9 mouse cellular contexts compared by ENCODE assay signal in the genomic region with DNA sequence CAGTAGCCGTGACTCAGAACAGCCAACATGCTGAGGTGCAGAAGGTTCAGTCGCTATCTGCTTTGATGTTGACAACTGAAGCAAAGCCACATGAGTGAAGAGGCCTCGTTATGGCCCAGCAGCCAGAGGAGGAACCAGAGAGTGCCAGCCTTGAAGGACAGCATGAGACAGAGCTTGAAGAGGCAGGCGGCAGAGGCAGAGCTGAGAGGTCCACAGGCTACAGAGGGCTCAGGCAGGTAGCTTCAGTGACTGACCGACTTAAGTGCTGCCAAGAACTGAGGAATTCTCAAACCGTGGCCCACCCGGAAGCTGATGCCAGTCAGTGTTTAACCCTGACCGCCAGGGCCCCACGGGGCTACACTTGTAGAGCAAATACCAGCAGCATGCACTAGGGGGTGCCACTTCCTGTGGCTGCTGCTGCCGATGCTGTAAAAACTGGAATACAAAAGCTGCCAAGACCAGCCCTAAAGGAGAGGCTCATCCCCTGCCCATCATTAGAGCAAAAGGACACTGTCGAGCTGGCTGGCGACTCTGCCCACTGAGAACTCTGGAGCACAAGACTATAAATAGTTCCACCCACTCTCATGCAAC. TPM values are rescaled to one million over a fixed set of nuclear protein-coding genes. Genes with fewer than 3 reads are reported as not detected.
A peak's percentile ranks its signal among the peaks of the same experiment; 100 is the strongest.
DNase-seq lines count a peak whose midpoint lies in the region; ATAC-seq and TF ChIP-seq lines count a peak whose summit lies in the region.
"Had no signal": no experiment of that assay in that cellular context is flagged by ENCODE, and none has a peak within 500 bp of the region (broad histone marks: within the 10 kb centered on the region; RNA-seq: fewer than 3 reads in every experiment).

No protein-coding gene starts in this region.

- TF ChIP-seq CTCF in layer of hippocampus, adult 2 months (conservative IDR thresholded peaks at IDR 0.05): peak; percentile 96
- TF ChIP-seq CTCF in ES-Bruce4 (IDR thresholded peaks at IDR 0.05; ENCODE audit: low read depth, low read length): peak; percentile 76
- TF ChIP-seq CTCF in bone marrow, adult 2 months (IDR thresholded peaks at IDR 0.05; ENCODE audit: control insufficient read depth, insufficient read depth, low read length): peak; percentile 71
- peak; percentile 74 for TF ChIP-seq CTCF in liver, postnatal 0 days (IDR thresholded peaks at IDR 0.05; ENCODE audit: low read depth)

- peak overlapping the region; percentile 62; the same call in 1 of the 2 replicates for H3K27ac ChIP-seq in layer of hippocampus, adult 2 months
- no peak overlapping the region for H3K27ac ChIP-seq in ES-Bruce4 (ENCODE audit: insufficient read depth, low read length)
- no peak overlapping the region; the same call in 1 of the 2 replicates for H3K27ac ChIP-seq in bone marrow, adult 2 months (ENCODE audit: control insufficient read depth, insufficient read depth, low read depth, low read length, poor library complexity)
- no peak overlapping the region for H3K27ac ChIP-seq in heart, embryonic 16.5 days (ENCODE audit: low read length)
- no peak overlapping the region for H3K27ac ChIP-seq in liver, postnatal 0 days (ENCODE audit: low read depth)
- H3K27ac ChIP-seq: limb, embryonic 13.5 days had no signal

- H3K36me3 ChIP-seq in ES-Bruce4 (ENCODE audit: control insufficient read depth, insufficient read depth, low read length, poor library complexity, severe bottlenecking): no peaks in the 10 kb centered on the region
- H3K36me3 ChIP-seq in heart, embryonic 16.5 days (ENCODE audit: control insufficient read depth, insufficient read depth): no peaks in the 10 kb centered on the region
- no peaks in the 10 kb centered on the region for H3K36me3 ChIP-seq in liver, postnatal 0 days (replicated peaks; ENCODE audit: insufficient read depth, low read length)
- H3K36me3 ChIP-seq: limb, embryonic 13.5 days had no signal

- H3K4me2 ChIP-seq in heart, embryonic 16.5 days (ENCODE audit: low read depth, low read length): no peak overlapping the region
- H3K4me2 ChIP-seq in liver, postnatal 0 days (ENCODE audit: low read depth, low read length): no peak overlapping the region
- H3K4me2 ChIP-seq: limb, embryonic 13.5 days had no signal

- no peaks in the 10 kb centered on the region for H3K4me1 ChIP-seq in ES-Bruce4 (ENCODE audit: control insufficient read depth, insufficient read depth, low read length)
- H3K4me1 ChIP-seq in bone marrow, adult 2 months (ENCODE audit: control insufficient read depth, insufficient read depth, low read length): no peaks in the 10 kb centered on the region
- peaks cover 3% of the 10 kb centered on the region; the same call in 1 of the 2 replicates for H3K4me1 ChIP-seq in heart, embryonic 16.5 days (ENCODE audit: control insufficient read depth, insufficient read depth, low read length)
- no peaks in the 10 kb centered on the region for H3K4me1 ChIP-seq in liver, postnatal 0 days (ENCODE audit: insufficient read depth)

- TF ChIP-seq POLR2A in ES-Bruce4 (IDR thresholded peaks at IDR 0.05; ENCODE audit: insufficient read depth, low read length): no peak
- no peak for TF ChIP-seq POLR2A in bone marrow, adult 2 months (IDR thresholded peaks at IDR 0.05; ENCODE audit: borderline replicate concordance, control insufficient read depth, low read depth, low read length)

- DNase-seq in layer of hippocampus, adult 2 months (ENCODE audit: low spot score in 2 of 2): peak in 1 of 2 experiments; percentile 60
- no peak for DNase-seq in layer of hippocampus, postnatal 36 days
- peak; percentile 58 for DNase-seq in liver, postnatal 0 days
- peak; percentile 63 for DNase-seq in right cerebral cortex, postnatal 4 days
- DNase-seq in c-Kit-positive CD71-positive TER-119-positive erythroid progenitor cells, embryonic 14.5 days (ENCODE audit: low spot score): no peak

- 0 out of 2 replicates have a peak, but pooled peaks have one; percentile 45 for ATAC-seq in heart, embryonic 16.5 days (replicated peaks; ENCODE audit: extremely low read depth, insufficient read depth, low FRiP score)
- peak; percentile 21; the same call in 1 of the 2 replicates for ATAC-seq in liver, postnatal 0 days

- H3K9ac ChIP-seq in ES-Bruce4 (ENCODE audit: low read depth, poor library complexity, severe bottlenecking): no peak overlapping the region
- no peak overlapping the region for H3K9ac ChIP-seq in heart, embryonic 16.5 days (ENCODE audit: low read length)
- H3K9ac ChIP-seq in liver, postnatal 0 days (replicated peaks): no peak overlapping the region
- H3K9ac ChIP-seq: limb, embryonic 13.5 days had no signal

- 32% methylated on average over 12 of the region's 12 CpGs for WGBS in bone marrow, adult 2 months
- 46% methylated on average over 12 of the region's 12 CpGs for WGBS in heart, embryonic 16.5 days
- 47% methylated on average over 12 of the region's 12 CpGs for WGBS in liver, postnatal 0 days (ENCODE audit: insufficient replicate concordance)

- H3K9me3 ChIP-seq in ES-Bruce4 (replicated peaks; ENCODE audit: control insufficient read depth, insufficient read depth, low read length, poor library complexity, severe bottlenecking): no peaks in the 10 kb centered on the region
- H3K9me3 ChIP-seq in heart, embryonic 16.5 days (replicated peaks; ENCODE audit: control insufficient read depth, low read length): peaks cover 5% of the 10 kb centered on the region
- no peaks in the 10 kb centered on the region for H3K9me3 ChIP-seq in liver, postnatal 0 days (ENCODE audit: low read length)
- H3K9me3 ChIP-seq: limb, embryonic 13.5 days had no signal

- no peaks in the 10 kb centered on the region for H3K27me3 ChIP-seq in ES-Bruce4 (ENCODE audit: control insufficient read depth, insufficient read depth, low read length, poor library complexity, severe bottlenecking)
- no peaks in the 10 kb centered on the region for H3K27me3 ChIP-seq in heart, embryonic 16.5 days (ENCODE audit: control insufficient read depth, insufficient read depth, low read length)
- H3K27me3 ChIP-seq in liver, postnatal 0 days (ENCODE audit: insufficient read depth, low read length): no peaks in the 10 kb centered on the region
- H3K27me3 ChIP-seq: limb, embryonic 13.5 days had no signal

- no peak for TF ChIP-seq EP300 in ES-Bruce4 (IDR thresholded peaks at IDR 0.05; ENCODE audit: insufficient read depth, low read depth, low read length)
- TF ChIP-seq EP300 in liver, postnatal 0 days (IDR thresholded peaks at IDR 0.05; ENCODE audit: low read depth): no peak

- no peak overlapping the region for H3K4me3 ChIP-seq in layer of hippocampus, adult 2 months
- H3K4me3 ChIP-seq in ES-Bruce4 (ENCODE audit: low read depth, low read length): no peak overlapping the region
- no peak overlapping the region for H3K4me3 ChIP-seq in bone marrow, adult 2 months (replicated peaks; ENCODE audit: control insufficient read depth, low read depth, low read length)
- no peak overlapping the region for H3K4me3 ChIP-seq in heart, embryonic 16.5 days (ENCODE audit: low read length)
- H3K4me3 ChIP-seq in liver, postnatal 0 days (ENCODE audit: low read depth, low read length): no peak overlapping the region
- H3K4me3 ChIP-seq: limb, embryonic 13.5 days had no signal

RNA-seq across cellular contexts. Expression of a gene that starts 59.1 kb away (rescaled TPM):
- total RNA-seq in layer of hippocampus, adult 2 months (2021): under 1 TPM; 0.44 to 0.83 TPM
- total RNA-seq in layer of hippocampus, postnatal 36 days (2021): under 1 TPM; 0.27 to 0.38 TPM
- polyA plus RNA-seq in ES-Bruce4 (2011; ENCODE audit: insufficient read depth, insufficient read length, low read depth, missing spikeins): 1.7 and 2.0 TPM in 2 replicates
- polyA plus RNA-seq in bone marrow, adult 2 months (2011; ENCODE audit: insufficient read depth, insufficient read length, low replicate concordance, missing spikeins): not detected in 2 replicates
- 1.0 and 1.3 TPM in 2 replicates for polyA plus RNA-seq in heart, embryonic 16.5 days (2015; fragmentation: Nextera tagmentation; extraction: Ambion mirVana)
- polyA plus RNA-seq in liver, postnatal 0 days (2015; fragmentation: Nextera tagmentation; extraction: Ambion mirVana): 0.21 and 0.27 TPM in 2 replicates

Comparison
In these comparisons a context has a peak if more than half of its experiments do, and no peak if none do; other contexts are left out.
1. DNase-seq: peak in liver, postnatal 0 days (single experiment) and right cerebral cortex, postnatal 4 days (single experiment); none in layer of hippocampus, postnatal 36 days (0 of 2) and c-Kit-positive CD71-positive TER-119-positive erythroid progenitor cells, embryonic 14.5 days (single experiment).
2. Peak in every context shown above with its lines, with median percentiles within 50 percentile points of each other: CTCF ChIP-seq.